Mouse (Mus musculus) left cerebral cortex, adult 2 months (tissue): ENCODE measurements around the gene Npr3. TPM values are rescaled to one million over a fixed set of nuclear protein-coding genes. Genes with fewer than 3 reads are reported as not detected.
"Not testable (repeated sequence)": the region's sequence is repeated elsewhere in the genome, so short reads cannot be mapped to it uniquely, and the experiment has no call there.

Experiments used
- DNase-seq, 2 experiments: peaks; one replicate each; pipeline ENCODE4 v3.0.0; 2021 to 2022; ENCODE audit warnings: low spot score in 2 of 2, mixed read lengths in 1 of 2; ENCODE audit errors: extremely low spot score in 1 of 2
- H3K27ac ChIP-seq: fragments of 200-600 bp; 2 replicates; pipeline ENCODE4 v1.8.1; 2022
- H3K4me3 ChIP-seq: fragments of 200-600 bp; 2 replicates; pipeline ENCODE4 v1.8.1; 2022
- CTCF ChIP-seq: fragments of 200-600 bp; IDR thresholded peaks from 2 replicates; pipeline ENCODE4 v1.8.1; 2022; ENCODE audit warnings: antibody characterized with exemption, mild to moderate bottlenecking, moderate library complexity
- intact Hi-C: fragments of 180-260 bp; cut with DNase I; formaldehyde crosslinking; loops from one replicate; pipeline ENCODE4 v1.15.1; 2025
- total RNA-seq, 2 experiments: library from RNA; stranded (reverse); gene quantifications; 2 replicates each; pipeline ENCODE4 v1.2.3; 2021

The Npr3 gene
- total RNA-seq, 2 experiments from 2014 or later = 14.7 to 17.0 TPM

DNA sequence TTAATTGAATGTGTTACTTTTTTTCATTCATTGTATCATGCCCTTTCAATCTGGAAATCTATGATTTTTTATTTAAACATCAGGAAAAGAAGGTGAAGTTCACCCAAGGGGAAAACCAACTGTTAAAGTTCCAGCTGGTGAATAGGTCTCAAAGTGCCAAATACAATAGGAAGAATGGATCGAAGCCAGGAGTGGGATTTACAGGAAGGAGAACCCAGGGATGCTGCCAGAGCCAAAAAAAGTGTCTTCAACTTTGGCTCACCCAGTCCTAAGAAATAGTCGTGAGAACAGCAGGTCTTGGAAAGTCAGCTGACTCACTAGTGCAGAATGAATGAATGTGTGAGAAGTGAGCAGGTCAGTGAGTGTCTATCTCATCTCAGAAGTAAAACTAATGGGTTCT, 29.8 kb downstream of the Npr3 start:
- TF ChIP-seq CTCF = no peak
- no peak overlapping the region for H3K4me3 ChIP-seq
- intact Hi-C loops = no loop called here
- DNase-seq = no peak
- no peak overlapping the region for H3K27ac ChIP-seq

DNA sequence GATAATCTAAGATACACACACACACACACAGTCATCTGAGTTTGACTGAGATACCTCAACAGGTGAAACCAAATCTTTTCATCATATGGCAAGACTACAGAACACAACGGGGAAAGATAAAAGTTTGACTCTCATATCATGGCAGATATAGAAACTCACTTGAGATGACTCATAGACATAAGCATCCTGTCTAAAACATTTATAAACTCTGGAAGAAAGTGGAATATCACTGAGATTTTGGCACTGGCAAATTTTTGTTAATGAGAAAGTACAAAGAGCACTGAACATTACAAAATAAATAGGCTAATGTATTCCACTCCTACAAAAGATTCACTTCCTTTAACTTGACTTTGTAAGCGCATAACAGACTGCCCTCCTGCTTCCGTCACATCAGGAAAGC, 40.2 kb downstream of the Npr3 start:
- no peak for TF ChIP-seq CTCF
- no peak overlapping the region for H3K27ac ChIP-seq
- intact Hi-C loops = no loop called here
- no peak overlapping the region for H3K4me3 ChIP-seq
- DNase-seq = no peak

DNA sequence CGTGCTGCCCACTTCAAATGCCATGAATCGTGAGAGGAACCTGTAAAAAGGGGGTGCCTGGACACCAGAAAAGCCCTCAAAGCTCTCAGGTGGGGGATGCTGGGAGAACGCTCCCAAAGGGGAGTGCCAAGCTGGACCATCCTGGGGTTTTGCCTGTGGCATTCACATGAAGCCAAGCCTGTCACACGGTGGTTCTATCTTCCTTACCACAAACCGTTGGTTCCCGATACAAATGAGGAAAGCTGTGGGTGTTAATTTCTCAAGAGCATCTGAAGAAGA, 43.6 kb downstream of the Npr3 start:
- H3K27ac ChIP-seq = peak overlapping the region; percentile 19; the same call in 1 of the 2 replicates
- TF ChIP-seq CTCF = no peak
- no peak overlapping the region for H3K4me3 ChIP-seq
- intact Hi-C loops = loop anchor here (2.0 kb wide), 1 partner anchor 43 kb away; the partner anchor contains the start of gene Npr3
- DNase-seq = no peak

DNA sequence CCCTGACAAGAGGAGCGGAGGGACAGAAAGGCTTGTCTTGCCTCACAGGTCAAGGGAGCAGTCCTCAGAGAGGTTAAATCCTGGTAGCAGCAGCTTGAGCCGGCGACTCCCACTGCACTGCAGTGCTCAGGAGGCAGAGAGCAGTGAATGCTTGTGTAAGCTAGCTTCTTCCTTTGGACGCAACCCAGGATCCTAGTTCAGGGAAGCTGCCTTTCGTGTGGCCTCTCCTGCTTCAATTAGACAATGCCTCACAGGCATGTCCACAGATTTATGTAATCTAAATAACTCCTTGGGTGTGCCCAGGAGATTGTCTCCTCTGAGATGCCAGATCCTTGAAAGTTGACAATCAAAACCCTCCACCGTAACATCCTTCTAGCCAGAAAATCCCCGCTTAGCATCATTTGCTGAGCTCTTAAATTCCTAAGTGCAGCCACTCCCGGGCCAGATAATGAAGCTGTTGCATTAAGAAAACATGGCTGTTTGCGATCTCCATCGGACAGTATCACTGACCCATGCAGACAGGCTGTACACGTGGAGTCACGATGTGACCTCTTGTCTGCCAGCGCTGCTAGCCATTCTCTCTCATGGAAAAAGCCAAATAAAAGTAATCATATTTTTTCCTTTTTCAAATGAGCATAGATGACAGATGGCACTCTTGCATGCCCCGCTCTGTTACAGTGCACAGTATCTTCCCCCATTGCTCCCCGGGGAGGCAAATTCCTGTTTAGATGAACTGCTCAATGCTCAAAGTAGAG, 44.1 kb downstream of the Npr3 start:
- Histone ChIP-seq H3K4me3 (no peak overlapping the region), H3K27ac (peak overlapping the region; percentile 57)
- no peak for TF ChIP-seq CTCF
- DNase-seq = no peak
- intact Hi-C loops = loop anchor here (2.0 kb wide), 1 partner anchor 44 kb away; the partner anchor contains the start of gene Npr3

DNA sequence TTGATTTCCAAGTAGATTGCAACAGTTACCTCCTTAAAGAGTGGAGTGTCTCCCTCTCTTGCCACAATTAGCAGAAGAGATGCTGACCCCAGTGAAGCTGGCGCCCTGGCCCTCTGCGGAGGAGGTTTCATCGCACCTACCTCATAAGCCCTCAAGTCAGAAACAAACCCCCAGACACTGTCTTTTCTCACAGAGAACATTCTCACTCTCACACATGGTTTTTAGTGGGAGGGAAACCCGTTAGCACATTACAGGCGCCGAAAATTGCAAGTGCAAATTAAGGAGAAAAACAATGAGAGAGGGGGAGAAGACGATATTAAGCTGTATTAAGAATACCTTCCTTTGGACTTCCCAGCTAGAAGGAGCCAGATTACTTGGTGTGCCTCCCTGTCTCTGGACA, 44.8 kb downstream of the Npr3 start:
- Histone ChIP-seq H3K27ac (peak overlapping the region; percentile 57), H3K4me3 (no peak overlapping the region)
- no peak for DNase-seq
- intact Hi-C loops = loop anchor here (2.0 kb wide), 1 partner anchor 45 kb away; the partner anchor contains the start of gene Npr3
- TF ChIP-seq CTCF = no peak

DNA sequence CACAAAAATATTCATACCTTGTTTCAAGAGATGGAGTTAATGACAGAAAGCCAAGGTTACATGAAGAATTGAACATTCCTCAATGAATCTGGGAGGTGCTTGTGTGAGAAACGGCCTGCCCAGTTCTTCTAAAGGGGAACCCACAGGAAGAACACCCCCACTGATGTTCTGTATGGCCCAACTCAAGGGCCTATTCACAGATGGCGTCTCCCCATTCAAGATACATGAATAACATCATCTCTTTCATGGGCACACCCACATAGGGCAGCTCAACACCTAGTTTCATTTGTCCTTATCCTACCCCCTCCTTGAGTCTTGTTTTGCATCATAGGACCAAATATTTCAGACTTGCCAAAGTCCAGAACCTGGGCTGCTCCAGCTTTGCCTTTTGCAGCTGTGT, 46.8 kb downstream of the Npr3 start:
- TF ChIP-seq CTCF = no peak
- intact Hi-C loops = no loop called here

DNA sequence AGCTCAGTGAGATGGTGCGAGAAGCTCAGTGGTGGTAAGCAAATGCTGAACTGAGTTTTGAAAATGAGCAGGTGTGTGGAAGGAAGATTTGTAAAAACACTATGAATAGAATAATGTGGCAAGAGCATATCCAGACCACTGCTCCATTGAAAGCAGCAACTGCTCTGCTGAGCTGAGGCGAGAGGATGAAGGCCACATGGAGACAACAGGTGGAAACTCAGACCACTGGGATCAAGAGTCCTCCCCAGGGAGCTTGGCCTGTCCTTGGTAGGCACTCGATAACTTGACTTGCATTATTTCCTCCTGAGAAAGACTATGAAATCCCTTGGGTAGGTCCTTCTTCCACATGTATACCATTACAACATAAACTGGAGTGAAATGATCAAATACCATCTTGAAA, 47.3 kb downstream of the Npr3 start:
- Histone ChIP-seq H3K27ac (no peak overlapping the region), H3K4me3 (no peak overlapping the region)
- no peak for DNase-seq
- TF ChIP-seq CTCF = no peak
- intact Hi-C loops = no loop called here

More for the DNA sequence above, 46.8 kb downstream of the Npr3 start:
- Histone ChIP-seq H3K27ac (no peak overlapping the region), H3K4me3 (no peak overlapping the region)
- DNase-seq = no peak

DNA sequence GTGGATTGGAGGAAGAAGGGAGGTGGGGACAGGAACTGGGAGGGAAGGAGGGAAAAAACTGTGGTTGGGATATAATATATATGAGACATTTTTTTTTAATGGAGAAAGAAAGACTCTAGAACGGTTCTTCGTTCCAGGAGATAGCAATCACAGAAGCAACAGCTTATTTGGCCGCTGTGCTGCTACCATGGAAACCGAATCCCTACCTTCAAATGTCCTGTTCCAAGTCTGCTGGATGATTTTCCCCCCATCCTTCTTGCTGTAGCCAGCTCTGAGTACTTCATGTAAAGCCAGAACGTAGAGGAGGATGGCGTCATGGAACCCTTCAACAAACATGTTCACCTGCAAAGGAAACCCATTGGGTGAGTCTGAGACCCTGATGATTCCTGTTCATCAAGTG, 48.7 kb downstream of the Npr3 start:
- intact Hi-C loops = no loop called here
- TF ChIP-seq CTCF = no peak
- no peak for DNase-seq
- Histone ChIP-seq H3K4me3 (no peak overlapping the region), H3K27ac (no peak overlapping the region)

DNA sequence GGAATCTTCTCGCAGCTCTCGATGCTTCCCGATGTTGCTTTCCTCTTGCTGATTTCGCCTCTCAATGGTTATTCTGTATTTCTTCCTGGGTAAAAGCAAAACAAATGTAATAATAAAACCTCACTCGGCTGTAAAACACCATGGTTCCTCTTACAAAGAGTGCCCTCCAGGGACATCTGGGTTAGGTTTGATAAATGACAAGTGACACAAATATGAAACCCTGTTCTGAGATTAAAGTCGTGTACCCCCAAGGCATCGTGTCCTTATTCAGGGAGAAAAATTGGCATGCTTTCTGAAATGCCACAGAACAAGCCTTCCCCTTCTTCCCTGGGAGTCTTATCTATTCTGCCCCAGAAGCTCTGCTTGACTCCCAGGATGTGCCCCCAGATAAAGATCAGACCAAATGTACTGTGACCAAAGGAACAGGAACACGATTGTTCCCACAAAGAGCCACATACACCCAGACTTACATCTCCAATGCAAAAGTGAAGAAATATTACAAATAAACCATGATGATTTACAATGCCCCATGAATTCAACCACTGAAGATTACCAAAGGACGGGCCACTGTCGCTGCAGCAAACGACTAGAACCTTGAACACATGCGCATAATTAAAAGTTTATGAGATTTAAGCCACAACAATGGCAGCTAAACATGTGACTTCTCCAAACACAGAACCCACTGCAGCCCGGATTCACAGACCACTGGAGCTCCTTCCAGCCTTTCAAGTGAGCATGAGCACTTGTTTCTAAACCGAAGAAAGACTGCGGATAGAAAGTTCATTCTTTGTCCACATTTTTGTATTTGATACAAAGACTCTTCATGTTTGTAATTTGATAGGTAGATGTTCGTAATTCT, 61.7 kb downstream of the Npr3 start:
- TF ChIP-seq CTCF = no peak

DNA sequence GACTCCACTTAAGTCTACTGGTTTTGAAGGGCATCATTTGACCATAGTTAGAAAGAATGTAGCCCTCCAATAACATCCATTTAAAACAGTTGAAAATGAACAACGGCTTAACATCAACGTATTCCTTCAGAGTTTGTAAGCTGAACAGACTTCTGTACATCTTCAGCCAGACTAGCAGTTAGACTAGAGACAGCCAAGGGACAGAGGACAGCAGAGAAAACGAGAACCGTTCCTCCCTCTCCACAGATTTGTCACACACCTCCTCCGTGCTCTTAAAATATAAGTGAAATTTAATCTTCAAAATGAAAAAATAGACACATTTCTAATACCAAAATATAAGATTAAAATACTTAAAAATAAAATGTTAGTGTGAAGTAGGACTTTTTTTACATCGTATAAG, 63.0 kb downstream of the Npr3 start:
- intact Hi-C loops = no loop called here
- H3K27ac ChIP-seq = no peak overlapping the region
- no peak overlapping the region for H3K4me3 ChIP-seq
- DNase-seq = no peak
- TF ChIP-seq CTCF = no peak

More for the DNA sequence above, 61.7 kb downstream of the Npr3 start:
- Histone ChIP-seq H3K4me3 (no peak overlapping the region), H3K27ac (no peak overlapping the region)
- DNase-seq = no peak
- intact Hi-C loops = no loop called here

DNA sequence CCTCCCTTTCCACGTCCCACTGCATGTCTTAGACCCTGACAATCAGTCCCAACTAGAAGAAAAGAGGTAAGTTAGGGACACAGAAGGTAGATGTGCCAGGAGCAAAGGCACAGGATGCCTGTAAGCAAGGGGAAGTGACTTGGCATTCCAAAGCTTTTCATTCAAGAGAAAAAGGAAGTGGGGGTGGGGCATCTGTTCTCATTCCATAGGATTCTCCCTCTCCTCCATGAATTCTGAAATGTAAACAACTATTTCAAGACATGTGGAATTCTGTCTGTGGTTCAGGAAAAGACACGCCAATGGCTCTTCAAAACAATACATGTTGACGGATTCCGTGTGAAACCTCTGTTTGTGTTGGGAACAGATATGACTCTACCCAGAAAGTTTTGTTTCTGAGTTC, 65.3 kb downstream of the Npr3 start:
- intact Hi-C loops = no loop called here
- no peak overlapping the region for H3K4me3 ChIP-seq
- H3K27ac ChIP-seq = no peak overlapping the region
- DNase-seq = no peak
- no peak for TF ChIP-seq CTCF

DNA sequence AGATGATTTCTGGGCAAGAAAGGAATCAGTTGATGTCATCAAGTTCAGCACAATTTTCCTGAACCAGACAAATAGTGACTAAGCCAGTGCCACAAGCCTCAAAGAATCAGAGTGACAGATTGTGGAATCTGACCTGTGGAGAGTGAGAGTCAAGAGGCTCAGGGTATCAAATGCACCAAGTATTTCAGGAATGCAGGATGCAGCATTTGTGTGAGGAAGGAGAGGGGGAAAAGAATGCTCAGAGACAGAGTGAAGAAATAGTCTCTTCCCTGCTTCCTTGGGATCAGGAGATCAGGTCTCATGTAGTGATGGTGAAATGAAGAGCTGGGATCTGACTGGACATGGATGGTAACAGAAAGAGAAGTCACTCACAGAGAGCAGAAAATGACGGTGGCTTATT, 71.2 kb downstream of the Npr3 start:
- intact Hi-C loops = no loop called here
- no peak for TF ChIP-seq CTCF
- Histone ChIP-seq H3K4me3 (no peak overlapping the region), H3K27ac (no peak overlapping the region)
- DNase-seq = no peak

DNA sequence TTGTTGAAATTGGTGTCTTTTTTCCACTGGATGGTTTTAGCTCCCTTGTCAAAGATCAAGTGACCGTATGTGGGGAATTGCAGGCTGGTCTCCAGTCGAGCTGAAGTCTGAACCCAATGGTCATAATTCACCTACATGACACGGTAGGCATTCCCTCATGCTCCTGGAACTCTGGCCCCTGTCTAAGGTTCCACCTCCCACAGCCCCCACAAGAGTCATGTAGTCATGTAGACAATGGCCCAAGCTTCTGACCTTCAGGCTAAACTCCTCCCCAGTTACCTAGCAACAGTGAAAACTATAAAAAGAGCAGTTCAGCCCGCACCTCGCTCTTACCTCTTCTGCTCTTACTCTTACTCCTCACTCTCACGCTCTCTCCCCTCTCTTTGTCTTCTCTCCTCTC, 84.7 kb downstream of the Npr3 start:
- H3K4me3 ChIP-seq, DNase-seq, intact Hi-C loops, H3K27ac ChIP-seq: not testable (repeated sequence)
